Mouse (Mus musculus): ENCODE measurements around the gene Gm49721. TPM values are rescaled to one million over a fixed set of nuclear protein-coding genes. Genes with fewer than 3 reads are reported as not detected.
"Not testable (repeated sequence)": the region's sequence is repeated elsewhere in the genome, so short reads cannot be mapped to it uniquely, and the experiment has no call there.

Gm49721 gene
- polyA plus RNA-seq, 1 experiment from 2014 or later = not detected

DNA sequence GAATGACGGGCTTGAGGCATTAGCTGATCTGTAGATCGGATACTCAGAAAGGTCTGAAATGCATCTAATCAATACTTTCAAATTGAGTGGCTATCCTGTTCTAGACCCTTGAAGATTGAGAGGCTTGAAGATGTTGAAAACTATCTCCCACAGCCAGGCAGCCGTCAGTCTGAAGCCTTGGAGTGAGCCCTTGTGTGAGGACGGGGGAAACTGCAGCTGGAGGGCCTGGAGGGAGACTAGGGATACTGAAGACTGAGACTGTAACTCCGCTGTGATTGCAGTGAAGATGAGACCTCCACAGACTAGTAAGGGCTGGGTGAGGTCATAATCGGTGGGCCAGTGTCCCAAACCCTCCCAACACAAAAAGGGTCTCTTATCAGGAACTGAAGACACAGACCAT, 16.4 kb upstream of the Gm49721 start:
- not testable (repeated sequence) for ATAC-seq; H3K27me3 ChIP-seq (replicated peaks); H3K27ac ChIP-seq; H3K4me2 ChIP-seq; H3K36me3 ChIP-seq; H3K4me3 ChIP-seq; H3K4me1 ChIP-seq; H3K9me3 ChIP-seq (replicated peaks); H3K9ac ChIP-seq
- WGBS (ENCODE audit: insufficient replicate concordance) = 41% methylated on average over 4 of the region's 6 CpGs

DNA sequence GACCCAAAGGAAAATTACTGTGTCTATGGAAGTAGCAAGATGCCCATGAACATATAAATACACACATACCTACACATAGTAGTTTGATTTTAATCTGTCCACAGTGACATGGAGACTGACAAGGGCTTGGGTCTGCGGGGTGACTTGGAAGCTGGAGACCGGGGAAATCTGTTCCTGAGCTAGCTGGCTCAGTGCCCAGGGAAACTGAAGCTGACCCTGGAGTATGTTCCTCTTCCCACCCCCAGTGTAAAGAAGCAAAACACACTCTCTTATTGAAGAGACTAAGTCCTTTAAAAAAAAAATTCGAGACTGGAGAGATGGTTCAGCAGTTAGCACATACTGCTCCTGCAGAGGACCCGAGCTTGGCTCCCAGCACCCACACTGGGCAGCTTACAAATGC, 15.8 kb upstream of the Gm49721 start:
- ATAC-seq; H3K27me3 ChIP-seq (replicated peaks); H3K4me2 ChIP-seq; H3K4me3 ChIP-seq; H3K4me1 ChIP-seq; H3K27ac ChIP-seq; H3K9me3 ChIP-seq (replicated peaks); H3K36me3 ChIP-seq; H3K9ac ChIP-seq: not testable (repeated sequence)
- 69% methylated on average over 4 of the region's 4 CpGs for WGBS (ENCODE audit: insufficient replicate concordance)

DNA sequence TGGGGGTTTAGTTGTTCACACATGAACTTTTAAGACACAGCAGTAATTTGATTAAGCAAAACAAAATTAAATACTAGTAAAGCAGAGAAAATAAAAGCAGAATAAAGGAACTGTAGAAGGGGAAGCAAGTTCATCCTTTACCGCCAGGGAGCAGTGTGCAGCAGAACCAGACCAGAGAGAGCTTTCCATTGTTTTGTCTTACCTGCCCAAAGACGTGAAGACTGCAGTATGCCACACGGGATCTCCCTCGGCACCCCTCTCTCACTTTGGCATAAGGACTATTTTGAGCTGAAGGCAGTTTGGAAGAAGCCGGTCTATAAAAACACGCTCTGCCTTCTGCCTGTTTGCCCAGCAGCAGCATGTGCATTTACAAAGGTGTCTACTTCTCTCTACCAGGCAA, 13.3 kb upstream of the Gm49721 start:
- not testable (repeated sequence) for H3K27me3 ChIP-seq (replicated peaks); H3K9me3 ChIP-seq (replicated peaks); H3K27ac ChIP-seq; H3K4me2 ChIP-seq; ATAC-seq; H3K36me3 ChIP-seq; H3K4me3 ChIP-seq; H3K9ac ChIP-seq; H3K4me1 ChIP-seq
- 12% methylated on average over 6 of the region's 6 CpGs for WGBS (ENCODE audit: insufficient replicate concordance)

DNA sequence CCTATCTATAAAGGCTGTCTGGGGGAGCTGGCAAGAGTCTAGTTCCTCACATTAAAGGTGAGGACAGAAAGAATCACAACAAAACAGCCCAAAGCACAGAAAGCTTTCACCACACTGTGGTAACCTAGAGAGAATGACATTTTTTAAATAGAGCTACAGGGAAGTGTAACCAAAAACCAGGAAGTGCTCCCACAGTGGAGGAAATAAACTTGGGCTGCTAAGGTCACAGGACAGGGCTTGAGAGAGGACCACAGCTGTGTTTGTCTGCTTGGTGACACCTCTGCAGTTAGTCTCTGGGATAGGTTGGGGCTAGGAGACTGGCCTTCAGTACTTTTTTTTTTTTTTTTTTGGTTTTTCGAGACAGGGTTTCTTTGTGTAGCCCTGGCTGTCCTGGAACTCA, 11.0 kb upstream of the Gm49721 start:
- ATAC-seq; H3K4me3 ChIP-seq; H3K9me3 ChIP-seq (replicated peaks); H3K27ac ChIP-seq; H3K36me3 ChIP-seq; H3K4me1 ChIP-seq; H3K27me3 ChIP-seq (replicated peaks); H3K4me2 ChIP-seq; H3K9ac ChIP-seq: not testable (repeated sequence)
- 17% methylated on average over 1 of the region's 1 CpGs for WGBS (ENCODE audit: insufficient replicate concordance)

DNA sequence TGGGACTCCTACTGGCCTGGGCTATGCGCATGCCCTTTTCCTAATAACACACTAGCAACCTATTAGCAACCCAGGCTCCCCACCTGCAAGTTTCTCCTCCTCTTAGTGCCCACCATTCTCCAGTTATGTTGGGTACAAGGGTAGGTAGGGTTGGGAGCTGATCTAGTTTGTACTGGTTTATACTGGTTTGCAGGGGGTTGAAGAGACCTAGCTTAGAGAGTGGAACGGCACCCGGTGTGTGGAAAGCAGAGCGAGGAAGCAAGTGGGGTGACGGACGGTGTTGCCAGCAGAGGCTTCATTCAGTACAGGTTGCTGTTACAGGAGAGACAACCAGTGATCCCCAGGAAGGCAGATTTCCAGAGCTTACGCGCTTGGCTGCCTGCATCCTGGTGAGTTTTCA, 8.4 kb upstream of the Gm49721 start, which contains the start of gene Rnaset2b:
Rnaset2b (plus strand) TSS at position 301 of the 400 bp plus-strand sequence.
- not testable (repeated sequence) for H3K9ac ChIP-seq; H3K27ac ChIP-seq; H3K27me3 ChIP-seq (replicated peaks); H3K4me3 ChIP-seq; H3K36me3 ChIP-seq; H3K4me1 ChIP-seq; H3K4me2 ChIP-seq; ATAC-seq; H3K9me3 ChIP-seq (replicated peaks)
- WGBS (ENCODE audit: insufficient replicate concordance) = 88% methylated on average over 1 of the region's 8 CpGs

GRCm38 (mm10) chr17:6971238-6971637, 7.5 kb upstream of the Gm49721 start:
- ATAC-seq = not testable (repeated sequence)
- WGBS (ENCODE audit: insufficient replicate concordance) = 70% methylated on average over 8 of the region's 8 CpGs

DNA sequence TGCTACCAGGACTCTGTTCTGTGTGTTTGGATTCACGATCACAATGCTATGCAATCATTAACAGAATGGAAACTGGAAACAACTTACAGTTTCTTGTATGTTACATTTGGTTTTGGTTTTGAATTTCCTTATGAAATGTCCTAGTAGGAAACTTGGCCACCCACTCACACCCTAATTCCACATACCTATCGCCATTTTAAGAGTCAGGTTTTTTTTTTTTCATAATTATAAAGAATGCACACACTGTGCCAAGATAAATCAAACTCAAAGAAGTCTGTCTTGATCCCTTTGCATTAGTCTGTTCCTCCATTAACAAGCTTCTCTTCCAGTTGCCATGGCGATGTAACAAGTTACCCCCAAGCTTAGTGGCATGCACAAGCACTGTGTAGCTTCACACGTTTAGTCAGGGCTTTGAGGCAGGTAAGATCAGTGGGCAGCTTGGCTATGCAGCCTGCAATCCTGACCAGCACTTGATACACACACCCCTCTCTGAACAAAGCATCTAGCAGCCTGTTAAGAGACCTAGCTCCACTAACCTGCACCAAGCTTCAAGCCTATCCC, 5.8 kb upstream of the Gm49721 start:
- not testable (repeated sequence) for ATAC-seq; H3K4me1 ChIP-seq; H3K27me3 ChIP-seq (replicated peaks); H3K9me3 ChIP-seq (replicated peaks); H3K4me2 ChIP-seq; H3K36me3 ChIP-seq; H3K9ac ChIP-seq; H3K27ac ChIP-seq; H3K4me3 ChIP-seq
- WGBS (ENCODE audit: insufficient replicate concordance) = 69% methylated on average over 4 of the region's 4 CpGs

More at GRCm38 (mm10) chr17:6971238-6971637, 7.5 kb upstream of the Gm49721 start:
- H3K4me3 ChIP-seq; H3K9ac ChIP-seq; H3K4me1 ChIP-seq; H3K27me3 ChIP-seq (replicated peaks); H3K27ac ChIP-seq; H3K9me3 ChIP-seq (replicated peaks); H3K4me2 ChIP-seq; H3K36me3 ChIP-seq: not testable (repeated sequence)

DNA sequence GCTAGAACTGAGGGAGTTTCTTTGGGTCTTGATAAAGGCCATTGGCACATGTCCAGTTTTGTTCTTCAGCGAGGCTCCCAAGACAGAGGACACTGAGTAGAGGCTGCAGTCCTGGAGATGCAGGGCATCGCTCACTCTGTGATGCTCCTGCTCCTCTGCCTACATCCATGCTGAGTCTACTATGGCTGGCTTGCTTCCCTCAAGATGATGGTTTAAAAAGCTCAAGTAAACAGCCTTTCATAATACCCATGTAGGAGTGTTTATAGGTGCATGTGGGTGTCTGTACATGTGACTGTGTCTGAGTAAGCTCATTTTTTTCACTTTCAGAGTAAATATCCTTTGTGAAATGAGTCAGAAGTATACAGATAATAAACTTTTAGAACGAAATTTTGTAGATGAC, 3.7 kb upstream of the Gm49721 start:
- 41% methylated on average over 3 of the region's 3 CpGs for WGBS (ENCODE audit: insufficient replicate concordance)
- not testable (repeated sequence) for H3K9me3 ChIP-seq (replicated peaks); H3K9ac ChIP-seq; H3K4me3 ChIP-seq; H3K27ac ChIP-seq; H3K4me1 ChIP-seq; H3K4me2 ChIP-seq; ATAC-seq; H3K36me3 ChIP-seq; H3K27me3 ChIP-seq (replicated peaks)

- not testable (repeated sequence) for H3K9me3 ChIP-seq (replicated peaks); ATAC-seq; H3K36me3 ChIP-seq; H3K27me3 ChIP-seq (replicated peaks); H3K4me1 ChIP-seq; H3K27ac ChIP-seq
- peak overlapping the region; percentile 76 for H3K9ac ChIP-seq
- peak overlapping the region; percentile 78 for H3K4me2 ChIP-seq
- 23% methylated on average over 5 of the region's 5 CpGs for WGBS (ENCODE audit: insufficient replicate concordance)
- peak overlapping the region; percentile 66 for H3K4me3 ChIP-seq
These were observed 676 bp downstream of the Gm49721 start for GRCm38 (mm10) chr17:6979380-6979779.

DNA sequence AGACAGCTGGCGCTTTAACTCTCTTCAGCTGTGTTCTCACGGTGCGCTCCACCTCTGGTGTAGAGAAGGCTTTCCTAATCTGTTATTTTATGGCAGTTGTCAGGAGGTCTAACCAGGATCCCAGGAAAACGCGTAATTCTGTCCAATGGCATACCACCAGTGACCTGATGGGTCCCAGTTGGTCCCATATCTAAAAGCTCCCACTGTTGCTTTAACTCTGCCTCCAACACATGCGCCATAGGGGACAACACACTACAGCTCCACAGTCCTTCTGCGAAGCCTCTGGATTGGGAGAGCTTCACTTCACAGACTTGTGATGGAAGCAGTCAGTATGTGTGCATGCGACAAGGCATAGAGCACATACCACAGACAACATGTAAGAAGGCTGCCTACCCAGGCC, 1.4 kb downstream of the Gm49721 start:
- ATAC-seq = not testable (repeated sequence)

DNA sequence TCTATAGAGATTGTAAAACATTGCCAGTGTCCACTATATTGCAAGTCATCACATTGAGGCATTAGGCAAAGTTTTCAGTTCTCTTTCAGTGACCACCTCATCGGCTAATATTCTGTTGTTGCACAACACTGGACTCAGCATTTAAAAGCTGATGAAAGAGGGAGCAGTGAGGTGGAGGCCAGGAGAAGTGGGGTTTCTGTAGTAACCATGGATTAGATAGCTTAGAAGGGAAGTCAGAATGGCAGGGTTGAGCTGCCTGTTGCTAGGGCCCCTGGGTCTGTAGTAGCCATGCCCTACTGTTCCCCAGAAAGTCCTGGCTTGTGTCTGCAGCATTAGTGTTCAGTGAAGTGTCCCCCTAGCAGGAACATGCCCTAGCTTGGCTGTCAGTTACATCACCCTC, 7.4 kb downstream of the Gm49721 start:
- not testable (repeated sequence) for ATAC-seq; H3K9me3 ChIP-seq (replicated peaks); H3K36me3 ChIP-seq; H3K9ac ChIP-seq; H3K27me3 ChIP-seq (replicated peaks); H3K4me2 ChIP-seq; H3K4me3 ChIP-seq; H3K27ac ChIP-seq; H3K4me1 ChIP-seq
- WGBS (ENCODE audit: insufficient replicate concordance) = 83% methylated on average over 1 of the region's 1 CpGs

More for the DNA sequence above, 1.4 kb downstream of the Gm49721 start:
- H3K4me1 ChIP-seq; H3K4me2 ChIP-seq; H3K27me3 ChIP-seq (replicated peaks); H3K4me3 ChIP-seq; H3K9ac ChIP-seq; H3K9me3 ChIP-seq (replicated peaks); H3K36me3 ChIP-seq; H3K27ac ChIP-seq: not testable (repeated sequence)
- WGBS (ENCODE audit: insufficient replicate concordance) = 83% methylated on average over 5 of the region's 8 CpGs

DNA sequence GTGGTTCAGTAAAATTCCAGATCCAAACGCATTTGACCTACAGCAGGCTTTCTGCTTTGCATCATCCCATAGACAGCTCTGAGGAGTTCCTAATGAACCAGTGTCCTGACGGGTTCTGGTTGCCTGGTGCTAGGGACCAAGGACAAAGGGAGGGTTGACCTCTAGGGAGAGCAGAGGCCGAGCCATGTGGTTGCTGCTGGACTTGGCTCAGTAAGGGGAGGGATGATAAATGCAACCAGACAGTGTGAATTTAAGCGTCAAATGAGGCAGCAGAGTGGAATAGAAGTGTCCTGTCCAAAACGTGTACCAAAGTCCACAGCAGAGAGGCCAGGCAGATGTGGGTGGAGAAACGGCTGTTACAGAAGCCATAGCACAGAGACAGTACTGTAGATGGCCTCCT, 16.8 kb downstream of the Gm49721 start:
- WGBS (ENCODE audit: insufficient replicate concordance) = no CpG with 5 or more reads among the region's 6 CpGs
- H3K36me3 ChIP-seq, ATAC-seq: not testable (repeated sequence)

DNA sequence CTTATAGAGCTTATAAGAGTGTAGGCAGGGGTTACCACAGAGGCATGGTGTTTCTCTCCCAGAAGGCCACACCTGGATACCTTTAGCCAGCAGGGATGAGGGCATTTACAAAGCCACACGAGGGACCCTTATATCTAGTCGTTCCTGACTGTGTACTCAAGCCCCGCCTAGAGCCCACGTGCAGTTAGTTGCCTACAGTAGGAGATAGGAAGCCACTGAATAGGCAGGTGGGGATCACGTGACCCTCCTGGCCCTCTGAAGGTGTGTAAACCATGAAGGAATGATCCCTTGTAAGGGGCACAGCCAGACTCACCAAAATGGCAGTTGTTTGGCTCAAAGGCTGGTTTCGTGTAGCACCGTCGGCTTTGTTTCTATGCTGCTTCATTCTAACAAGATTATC, 18.1 kb downstream of the Gm49721 start:
- H3K4me1 ChIP-seq; H3K27ac ChIP-seq; H3K9ac ChIP-seq; H3K9me3 ChIP-seq (replicated peaks); H3K4me3 ChIP-seq; H3K4me2 ChIP-seq; H3K27me3 ChIP-seq (replicated peaks); ATAC-seq; H3K36me3 ChIP-seq: not testable (repeated sequence)
- WGBS (ENCODE audit: insufficient replicate concordance) = 73% methylated on average over 8 of the region's 8 CpGs

More for the DNA sequence above, 16.8 kb downstream of the Gm49721 start:
- not testable (repeated sequence) for H3K27me3 ChIP-seq (replicated peaks); H3K4me1 ChIP-seq; H3K4me3 ChIP-seq; H3K27ac ChIP-seq; H3K4me2 ChIP-seq; H3K9ac ChIP-seq; H3K9me3 ChIP-seq (replicated peaks)

Measured in liver, embryonic 12.5 days (tissue).